In the genomic region with DNA sequence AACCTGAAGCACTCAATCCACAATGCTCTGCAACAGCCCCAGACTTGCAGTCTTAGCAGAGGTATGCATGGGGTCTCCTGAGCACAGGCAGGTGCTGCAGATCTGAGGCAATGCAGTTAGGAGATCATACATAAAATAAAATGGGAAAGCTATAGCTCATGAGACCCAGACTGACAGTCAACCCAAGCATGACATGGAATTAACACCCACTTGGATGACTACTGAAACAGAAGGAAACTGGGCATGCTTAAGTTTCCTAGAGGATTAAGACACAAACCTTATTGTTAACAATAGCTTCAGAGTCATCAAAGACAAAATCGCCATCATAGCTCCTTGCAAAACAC, we compare ENCODE assay signal across 28 mouse cellular contexts.
"Had no signal": no experiment of that assay in that cellular context is flagged by ENCODE, and none has a peak within 500 bp of the region (broad histone marks: within the 10 kb centered on the region; RNA-seq: fewer than 3 reads in every experiment).

No protein-coding gene starts in this region.

- H3K9ac ChIP-seq: limb, embryonic 12.5 days; limb, embryonic 13.5 days; limb, embryonic 15.5 days; liver, embryonic 12.5 days; liver, embryonic 13.5 days; liver, embryonic 14.5 days; liver, embryonic 15.5 days; liver, postnatal 0 days; lung, embryonic 14.5 days; lung, embryonic 15.5 days; midbrain, embryonic 12.5 days; midbrain, embryonic 13.5 days; midbrain, embryonic 15.5 days; neural tube, embryonic 12.5 days had no signal

- H3K4me2 ChIP-seq: limb, embryonic 12.5 days; limb, embryonic 13.5 days; limb, embryonic 15.5 days; liver, embryonic 11.5 days; liver, embryonic 12.5 days; liver, embryonic 13.5 days; liver, embryonic 15.5 days; lung, embryonic 14.5 days; lung, embryonic 15.5 days; midbrain, embryonic 12.5 days; midbrain, embryonic 13.5 days; midbrain, embryonic 15.5 days; neural tube, embryonic 12.5 days had no signal

- ATAC-seq: liver, embryonic 12.5 days; liver, postnatal 0 days; midbrain, embryonic 13.5 days; midbrain, embryonic 15.5 days; midbrain, embryonic 16.5 days had no signal

- H3K9me3 ChIP-seq: limb, embryonic 10.5 days; limb, embryonic 12.5 days; limb, embryonic 13.5 days; limb, embryonic 15.5 days; liver, embryonic 12.5 days; liver, embryonic 13.5 days; liver, embryonic 15.5 days; lung, embryonic 15.5 days; megakaryocyte, embryonic 14.5 days; midbrain, embryonic 10.5 days; midbrain, embryonic 12.5 days; midbrain, embryonic 13.5 days; midbrain, embryonic 15.5 days; neural tube, embryonic 12.5 days had no signal

- H3K4me3 ChIP-seq: left cerebral cortex, adult 2 months; limb, embryonic 10.5 days; limb, embryonic 12.5 days; limb, embryonic 13.5 days; limb, embryonic 15.5 days; liver, embryonic 12.5 days; liver, embryonic 13.5 days; liver, embryonic 15.5 days; lung, embryonic 15.5 days; megakaryocyte, embryonic 14.5 days; midbrain, embryonic 10.5 days; midbrain, embryonic 12.5 days; midbrain, embryonic 13.5 days; midbrain, embryonic 15.5 days; myocyte; neural tube, embryonic 12.5 days had no signal

- DNase-seq: liver; liver, embryonic 13.5 days; liver, postnatal 0 days; lung, adult 18-20 months; lung, adult 2 months; lung, postnatal 14 days; lung, postnatal 36 days; midbrain, embryonic 14.5 days had no signal

- H3K27me3 ChIP-seq: limb, embryonic 12.5 days; limb, embryonic 13.5 days; limb, embryonic 15.5 days; lung, embryonic 15.5 days; midbrain, embryonic 13.5 days; midbrain, embryonic 15.5 days; neural tube, embryonic 12.5 days had no signal

- H3K36me3 ChIP-seq: liver, embryonic 12.5 days; liver, embryonic 13.5 days; liver, embryonic 15.5 days; lung, embryonic 15.5 days; midbrain, embryonic 13.5 days; midbrain, embryonic 15.5 days had no signal

- H3K27ac ChIP-seq: left cerebral cortex, adult 2 months; limb, embryonic 10.5 days; limb, embryonic 12.5 days; limb, embryonic 13.5 days; limb, embryonic 15.5 days; liver, embryonic 12.5 days; liver, embryonic 13.5 days; liver, embryonic 14.5 days; liver, embryonic 15.5 days; lung, embryonic 15.5 days; macrophage; midbrain, embryonic 10.5 days; midbrain, embryonic 12.5 days; midbrain, embryonic 13.5 days; midbrain, embryonic 15.5 days; neural tube, embryonic 12.5 days had no signal
